Mouse (Mus musculus): ENCODE results near the gene Ypel3. TPM values are rescaled to one million over a fixed set of nuclear protein-coding genes. Genes with fewer than 3 reads are reported as not detected.
A peak's percentile ranks its signal among the peaks of the same experiment; 100 is the strongest.

The Ypel3 gene
- total RNA-seq, 2 experiments from 2014 or later, result 74.6 to 93.1 TPM

DNA sequence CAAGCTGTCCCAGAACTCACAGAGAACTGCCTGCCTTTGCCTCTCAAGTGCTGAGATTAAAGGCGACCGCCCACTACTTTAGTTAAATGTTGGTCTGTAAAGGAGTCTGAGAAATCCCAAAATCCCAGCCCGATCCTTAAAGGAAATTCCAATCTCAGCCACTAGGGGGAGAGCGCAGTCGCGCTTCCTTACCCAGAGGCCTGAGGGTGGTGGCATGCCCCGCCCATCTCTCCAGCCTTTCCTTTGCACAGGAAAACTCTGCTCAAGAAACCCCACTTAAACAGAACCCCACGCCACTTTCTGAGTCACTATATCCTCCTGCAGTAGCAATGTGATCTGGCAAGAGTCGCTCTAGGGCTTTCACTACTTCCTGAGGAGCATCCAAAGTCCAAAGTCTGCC lies 21.9 kb upstream of the Ypel3 start:
- intact Hi-C loops (cut with DNase I), result loop anchor here (5.0 to 10.0 kb wide), 3 partner anchors 142 to 357 kb away; partner anchors contain the start of genes Gm42742, Maz and Prrt2
- DNase-seq, result peak; percentile 82
- H3K27ac ChIP-seq, result peak overlapping the region; percentile 79
- peak overlapping the region; percentile 26 for H3K4me3 ChIP-seq
- peak; percentile 94 for TF ChIP-seq CTCF (IDR thresholded peaks at IDR 0.05)

GRCm38 (mm10) chr7:126758539-126758938 lies 18.2 kb upstream of the Ypel3 start:
- no peak overlapping the region for H3K27ac ChIP-seq
- TF ChIP-seq CTCF (IDR thresholded peaks at IDR 0.05), result no peak
- intact Hi-C loops (cut with DNase I), result loop anchor here (5.0 to 10.0 kb wide), 2 partner anchors 139 to 266 kb away; partner anchors contain the start of genes Gm42742, Maz and Prrt2
- H3K4me3 ChIP-seq, result no peak overlapping the region
- DNase-seq, result no peak

DNA sequence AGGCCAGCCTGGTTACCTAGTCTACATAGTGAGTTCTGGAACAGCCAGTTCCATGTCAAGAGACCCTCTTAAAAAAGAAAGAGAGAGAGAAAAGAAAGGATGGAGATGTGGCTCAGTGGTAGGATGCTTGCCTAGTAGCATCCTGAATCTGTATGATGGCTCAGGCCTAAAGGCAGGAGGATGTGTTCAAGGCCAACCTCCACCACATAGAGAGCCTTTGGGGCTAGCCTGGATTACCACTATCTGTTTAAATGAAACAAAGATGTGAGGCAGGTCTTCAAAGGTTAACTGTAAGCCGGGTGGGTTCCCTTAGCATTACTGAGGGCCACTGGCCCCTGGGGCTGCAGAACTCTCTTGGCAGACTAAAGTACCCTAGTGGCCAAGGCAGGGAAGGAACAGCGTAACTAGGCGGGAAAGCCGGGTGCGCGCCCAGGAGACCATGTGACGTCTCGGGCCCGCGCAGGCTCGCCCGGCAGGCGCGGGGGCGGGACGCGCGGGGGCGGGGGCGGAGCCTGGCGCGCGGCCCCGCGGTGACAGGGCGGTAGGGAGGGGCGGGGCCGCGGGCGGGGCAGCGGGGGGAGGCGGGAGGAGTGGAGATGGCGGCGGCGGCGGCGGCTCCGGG lies 17.6 kb upstream of the Ypel3 start, which contains the start of gene Mapk3:
Gene Mapk3 (plus strand): TSS at position 552 of the 622 bp plus-strand sequence.
- DNase-seq, result peak; percentile 94
- Histone ChIP-seq H3K4me3 (peak within 1 kb of the TSS; percentile 73), H3K27ac (peak within 1 kb of the TSS; percentile 95)
- intact Hi-C loops (cut with DNase I), result loop anchor here (5.0 to 10.0 kb wide), 2 partner anchors 138 to 266 kb away; partner anchors contain the start of genes Gm42742, Maz and Prrt2
- TF ChIP-seq CTCF (IDR thresholded peaks at IDR 0.05), result peak; percentile 81

DNA sequence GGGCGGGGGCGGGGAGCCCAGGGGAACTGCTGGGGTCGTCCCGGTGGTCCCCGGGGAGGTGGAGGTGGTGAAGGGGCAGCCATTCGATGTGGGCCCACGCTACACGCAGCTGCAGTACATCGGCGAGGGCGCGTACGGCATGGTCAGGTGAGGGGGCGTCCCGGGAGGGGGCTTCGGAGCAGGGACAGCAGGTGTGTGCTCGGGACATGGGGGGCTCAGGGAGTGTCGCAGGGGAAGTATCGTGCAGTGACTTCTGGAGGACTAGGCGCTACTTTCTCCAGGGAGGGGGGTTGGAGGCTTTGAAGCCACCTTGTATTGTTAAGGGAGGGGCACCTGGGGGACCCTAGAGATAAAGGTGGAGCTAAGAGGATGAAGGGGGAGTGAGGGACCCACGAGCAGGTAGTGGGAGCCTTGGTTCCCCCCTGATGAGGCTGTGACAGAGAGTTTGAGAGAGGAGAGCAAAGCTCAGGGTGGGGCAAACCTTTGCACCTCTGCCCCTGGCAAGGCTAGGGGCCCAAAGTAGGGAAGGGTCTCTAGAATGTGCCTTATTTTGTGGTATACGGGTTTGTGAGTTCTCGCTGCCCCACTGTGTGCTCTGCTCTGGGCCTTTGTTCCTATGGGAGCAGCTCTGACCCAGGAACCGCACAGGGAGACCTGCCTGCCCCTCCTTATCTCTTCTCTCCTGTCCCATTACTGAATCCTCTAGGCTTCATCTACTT lies 16.9 kb upstream of the Ypel3 start:
- Histone ChIP-seq H3K4me3 (peak overlapping the region; percentile 73), H3K27ac (peak overlapping the region; percentile 95)
- intact Hi-C loops (cut with DNase I), result loop anchor here (1.0 to 10.0 kb wide), 3 partner anchors 16 to 265 kb away; partner anchors contain the start of genes Gm42742, Maz, Prrt2 and Ypel3
- no peak for DNase-seq
- no peak for TF ChIP-seq CTCF (IDR thresholded peaks at IDR 0.05)

DNA sequence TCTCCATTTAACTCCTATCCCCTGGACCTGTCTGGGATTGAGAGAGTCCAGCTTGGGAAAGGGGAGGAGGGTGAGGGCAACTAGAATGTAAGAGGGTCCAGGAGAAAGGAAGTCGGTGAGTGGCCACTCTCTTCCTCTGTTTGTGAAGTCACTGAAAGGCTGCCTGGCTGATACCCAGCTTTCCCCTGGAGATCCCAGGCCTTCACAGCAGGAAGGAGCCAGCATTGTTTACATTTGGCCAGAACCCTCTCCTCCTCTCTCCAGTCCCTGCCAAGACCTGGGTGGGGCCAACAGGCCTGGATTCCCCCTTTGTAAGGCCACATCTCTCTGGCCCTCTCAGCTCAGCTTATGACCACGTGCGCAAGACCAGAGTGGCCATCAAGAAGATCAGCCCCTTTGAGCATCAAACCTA lies 16.4 kb upstream of the Ypel3 start:
- intact Hi-C loops (cut with DNase I), result loop anchor here (1.0 kb wide), 1 partner anchor 16 kb away; the partner anchor contains the start of gene Ypel3
- H3K4me3 ChIP-seq, result peak overlapping the region; percentile 73
- DNase-seq, result peak; percentile 79
- no peak for TF ChIP-seq CTCF (IDR thresholded peaks at IDR 0.05)
- peak overlapping the region; percentile 95 for H3K27ac ChIP-seq

- Histone ChIP-seq H3K27ac (peak overlapping the region; percentile 95), H3K4me3 (peak overlapping the region; percentile 73)
- no peak for TF ChIP-seq CTCF (IDR thresholded peaks at IDR 0.05)
- no peak for DNase-seq
- intact Hi-C loops (cut with DNase I), result loop anchor here (1.0 kb wide), 1 partner anchor 15 kb away; the partner anchor contains the start of gene Ypel3
Observed at GRCm38 (mm10) chr7:126760956-126761355, 15.8 kb upstream of the Ypel3 start.

GRCm38 (mm10) chr7:126761529-126762067 lies 15.2 kb upstream of the Ypel3 start:
- H3K27ac ChIP-seq, result peak overlapping the region; percentile 95
- intact Hi-C loops (cut with DNase I), result no loop called here
- H3K4me3 ChIP-seq, result peak overlapping the region; percentile 73
- TF ChIP-seq CTCF (IDR thresholded peaks at IDR 0.05), result no peak
- no peak for DNase-seq

DNA sequence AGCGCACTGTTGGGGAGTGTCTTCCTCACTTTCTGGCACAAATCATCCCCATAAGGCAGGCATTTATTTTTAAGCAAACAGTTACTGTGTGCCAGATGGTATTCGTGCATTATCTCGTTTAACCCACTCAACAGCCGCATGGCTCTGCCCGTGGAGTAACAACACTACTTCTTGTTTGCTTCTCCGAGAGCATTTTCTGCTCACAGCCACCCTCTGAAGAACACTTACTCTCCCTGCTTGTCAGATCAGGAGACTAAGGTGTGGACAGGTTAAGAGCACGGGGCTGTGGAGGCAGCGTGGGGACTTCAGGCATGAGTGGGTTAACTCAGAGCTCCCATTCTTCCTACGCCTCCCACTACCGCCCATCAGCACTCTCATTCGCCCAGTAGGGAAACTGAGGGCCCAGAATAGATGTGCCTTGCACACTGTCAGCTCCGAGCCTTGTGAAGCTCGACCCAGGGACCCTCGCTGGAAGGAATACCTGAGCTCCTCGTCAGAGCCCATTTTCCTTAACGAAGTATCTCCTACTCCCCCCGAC lies 14.2 kb upstream of the Ypel3 start:
- DNase-seq, result no peak
- Histone ChIP-seq H3K4me3 (no peak overlapping the region), H3K27ac (peak overlapping the region; percentile 95; the same call in 1 of the 2 replicates)
- intact Hi-C loops (cut with DNase I), result no loop called here
- no peak for TF ChIP-seq CTCF (IDR thresholded peaks at IDR 0.05)

- intact Hi-C loops (cut with DNase I), result no loop called here
- DNase-seq, result no peak
- TF ChIP-seq CTCF (IDR thresholded peaks at IDR 0.05), result no peak
- H3K4me3 ChIP-seq, result no peak overlapping the region
- no peak overlapping the region for H3K27ac ChIP-seq
Observed at GRCm38 (mm10) chr7:126765540-126765939, 11.2 kb upstream of the Ypel3 start.

DNA sequence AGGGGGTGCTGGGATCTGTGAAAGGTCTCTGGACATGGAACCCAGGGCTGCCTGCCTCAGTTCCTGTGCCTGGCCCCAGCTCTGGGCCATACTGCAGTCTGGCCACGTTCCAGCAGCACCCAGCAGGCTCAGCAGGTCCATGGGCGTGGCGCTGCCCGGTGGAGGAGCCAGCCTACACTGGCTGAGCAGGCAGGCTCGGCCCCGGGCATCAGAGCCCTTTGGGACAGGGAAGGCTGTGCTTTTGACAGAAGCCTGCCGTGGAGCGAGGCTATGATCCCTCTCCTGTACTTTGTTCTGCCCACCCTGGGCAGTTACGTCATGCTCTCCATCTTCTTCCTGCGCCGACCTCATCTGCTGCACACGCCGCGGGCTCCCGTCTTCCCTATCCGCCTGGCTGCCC lies 10.6 kb upstream of the Ypel3 start, which contains the start of gene Gdpd3:
Gene Gdpd3 (plus strand): TSS at position 134 of the 400 bp plus-strand sequence.
- TF ChIP-seq CTCF (IDR thresholded peaks at IDR 0.05), result no peak

GRCm38 (mm10) chr7:126767001-126767400 lies 9.8 kb upstream of the Ypel3 start:
- intact Hi-C loops (cut with DNase I), result no loop called here
- H3K27ac ChIP-seq, result no peak overlapping the region
- TF ChIP-seq CTCF (IDR thresholded peaks at IDR 0.05), result no peak
- H3K4me3 ChIP-seq, result no peak overlapping the region
- no peak for DNase-seq

More for the DNA sequence above, 10.6 kb upstream of the Ypel3 start, which contains the start of gene Gdpd3:
- intact Hi-C loops (cut with DNase I), result no loop called here
- Histone ChIP-seq H3K27ac (no peak within 1 kb of the TSS), H3K4me3 (no peak within 1 kb of the TSS)
- DNase-seq, result no peak

DNA sequence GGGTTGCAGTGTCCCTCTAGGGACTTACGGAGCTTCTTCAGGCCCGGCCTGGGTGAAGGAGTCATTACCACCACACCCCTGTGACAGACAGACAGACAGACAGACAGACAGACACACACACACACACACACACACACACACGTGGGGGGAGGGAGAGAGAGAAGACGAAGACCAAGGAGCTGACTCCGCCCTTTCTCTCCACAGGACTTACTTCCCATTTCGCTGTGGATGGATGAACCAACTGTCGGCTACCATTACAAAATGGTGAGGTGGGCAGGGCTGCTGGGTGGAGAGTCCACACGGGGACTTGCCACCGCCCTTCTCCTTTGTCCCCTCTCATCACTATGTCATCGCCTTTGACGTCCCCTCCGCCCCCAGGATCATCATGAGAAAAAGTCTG lies 6.0 kb upstream of the Ypel3 start:
- intact Hi-C loops (cut with DNase I), result loop anchor here (10.0 kb wide), 2 partner anchors 296 to 336 kb away; partner anchors contain the start of gene Sh2b1
- no peak overlapping the region for H3K27ac ChIP-seq
- no peak for DNase-seq
- no peak for TF ChIP-seq CTCF (IDR thresholded peaks at IDR 0.05)
- H3K4me3 ChIP-seq, result no peak overlapping the region
